Mouse (Mus musculus) olfactory bulb, adult 2 months (tissue): Measurements from ENCODE around the gene Grtp1.

ENCODE experiments used
- CTCF ChIP-seq: fragments of 200-500 bp; IDR thresholded peaks from 2 replicates; pipeline ENCODE4 v1.5.1; 2012; ENCODE audit warnings: low read depth, mild to moderate bottlenecking, low read length, moderate library complexity; ENCODE audit not compliant: insufficient read depth
- POLR2A ChIP-seq: fragments of 200-500 bp; IDR thresholded peaks from 2 replicates; pipeline ENCODE4 v1.6.1; 2012; ENCODE audit warnings: mild to moderate bottlenecking, low read depth, low read length, moderate library complexity; ENCODE audit not compliant: insufficient read depth

DNA sequence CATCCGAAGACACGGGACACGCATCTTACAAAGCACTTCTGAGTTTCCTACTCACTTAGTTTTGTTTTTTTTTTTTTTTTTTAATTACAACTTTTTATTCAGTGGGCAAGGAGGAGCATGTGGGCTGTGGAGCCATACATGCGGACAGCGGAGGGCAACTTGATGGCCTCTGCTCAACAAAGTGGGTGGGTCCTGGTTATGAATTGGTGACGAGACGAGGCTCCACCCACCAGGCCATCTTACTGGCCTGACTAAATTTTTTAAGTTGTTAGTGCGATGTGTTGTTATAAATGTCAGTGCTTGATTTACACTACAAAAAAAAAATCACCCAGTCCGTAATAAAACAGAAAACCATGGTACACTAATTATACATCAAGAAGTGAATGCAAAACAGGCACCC lies 20.0 kb downstream of the Grtp1 start:
- no peak for TF ChIP-seq CTCF
- no peak for TF ChIP-seq POLR2A
